Mouse (Mus musculus) kidney, adult 8-10 months (tissue): ENCODE measurements at regions not wholly inside any gene's neighbourhood (a gene's known extent, or its start where the extent isn't known, plus 50 kb on each side); places are given as distances from the start of the nearest gene placed in this dataset.
A peak's percentile ranks its signal among the peaks of the same experiment; 100 is the strongest.
"Not testable (repeated sequence)": the region's sequence is repeated elsewhere in the genome, so short reads cannot be mapped to it uniquely, and the experiment has no call there.

Experiments
- DNase-seq, 2 experiments: peaks; one replicate each; pipeline ENCODE4 v3.0.0; 2022

DNA sequence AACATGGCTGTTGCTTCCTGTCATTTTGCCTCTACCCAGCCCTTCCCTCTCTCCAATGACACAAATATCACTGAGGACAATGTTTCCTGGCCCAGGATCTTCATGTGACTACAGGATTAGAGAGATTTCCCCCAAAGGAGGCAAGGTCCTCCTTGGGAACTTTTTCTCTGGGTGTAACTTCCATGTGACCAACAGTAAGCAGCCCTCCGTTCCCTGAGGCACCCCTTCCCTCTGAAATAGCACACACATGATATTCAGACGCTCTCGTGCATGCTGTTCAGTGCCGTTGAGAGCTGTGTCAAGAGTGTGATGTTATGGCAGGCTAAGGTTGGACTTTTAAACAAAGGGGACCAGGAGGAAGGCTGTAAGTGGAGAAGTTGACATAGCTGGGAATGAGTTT lies 169.2 kb upstream of the Otx2 start:
- no peak for DNase-seq

DNA sequence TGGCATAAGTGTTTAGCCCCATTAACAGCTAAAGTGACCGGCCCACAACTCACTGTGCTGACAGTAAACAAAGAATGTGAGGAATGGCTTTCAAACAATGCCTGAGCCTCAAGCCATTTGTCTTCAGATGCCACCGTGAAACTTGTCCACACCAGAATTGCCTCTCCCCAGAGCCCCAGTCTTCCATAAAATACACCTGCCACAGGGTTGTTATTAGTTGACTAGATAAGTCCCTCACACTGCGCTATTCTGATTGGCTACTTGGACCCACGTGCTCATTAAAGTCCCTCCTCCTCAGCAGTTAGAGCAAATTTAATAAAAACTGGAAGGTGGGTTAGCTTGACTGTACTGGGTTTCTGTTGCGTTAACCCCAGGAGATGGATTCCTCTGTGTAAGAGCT lies 167.7 kb upstream of the Otx2 start:
- no peak for DNase-seq

DNA sequence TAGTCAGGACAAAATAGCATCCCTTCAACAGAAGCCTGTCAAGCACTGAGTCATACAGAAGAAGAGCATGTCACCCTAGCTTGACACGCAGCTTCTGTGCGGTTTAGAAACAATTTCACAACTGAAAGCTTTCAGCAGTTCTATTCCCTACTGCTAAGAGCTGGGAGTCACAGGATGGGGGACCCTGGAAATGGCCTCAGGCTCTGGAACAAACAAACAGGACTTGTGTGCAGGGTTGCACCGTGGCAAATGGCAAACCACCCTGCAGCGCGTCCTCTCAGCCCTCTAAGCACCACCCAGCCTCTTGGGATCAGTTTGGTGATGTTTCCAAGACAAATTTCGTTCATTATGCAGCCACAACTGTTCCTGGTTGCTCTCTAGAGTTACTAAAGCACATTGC lies 163.6 kb upstream of the Otx2 start:
- DNase-seq = no peak

DNA sequence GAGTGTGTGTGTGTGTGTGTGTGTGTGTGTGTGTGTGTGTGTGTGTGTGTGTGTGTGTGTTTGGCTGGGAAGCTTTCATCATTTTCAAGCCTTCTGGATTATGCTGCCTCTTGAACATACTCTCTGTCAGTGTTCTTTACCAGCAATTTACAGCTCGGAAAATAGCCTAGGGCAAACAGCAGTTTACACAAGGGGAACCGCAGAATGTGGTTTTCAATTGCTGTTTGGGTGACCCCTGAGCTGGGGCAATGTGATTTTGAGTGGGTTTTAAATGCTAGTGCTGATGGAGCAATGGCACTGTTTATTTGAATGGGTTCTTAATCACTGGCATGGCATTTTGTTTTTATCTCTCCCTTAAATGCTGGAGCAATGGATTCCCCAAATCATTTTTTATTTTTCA lies 162.5 kb upstream of the Otx2 start:
- DNase-seq = peak in 1 of 2 experiments; percentile 7

DNA sequence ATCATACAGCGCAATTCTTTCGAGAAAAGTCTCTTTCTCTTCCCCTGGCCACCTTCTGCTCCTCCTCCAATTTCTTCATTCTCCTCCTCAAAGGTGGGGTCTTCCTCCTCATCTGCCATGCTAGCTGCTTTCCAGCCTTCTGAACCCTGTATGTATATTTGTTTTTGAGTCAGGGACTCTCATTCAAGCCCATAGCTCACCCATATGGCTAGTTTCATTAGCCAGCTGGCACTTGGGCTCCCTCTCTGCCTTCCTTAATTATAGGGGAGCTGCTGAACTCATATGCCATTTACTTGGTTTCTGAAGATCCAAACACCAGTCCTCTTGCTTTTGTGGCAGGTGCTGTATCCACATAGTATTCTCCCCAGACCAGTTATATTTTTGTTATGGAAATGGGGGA lies 160.8 kb upstream of the Otx2 start:
- no peak for DNase-seq

DNA sequence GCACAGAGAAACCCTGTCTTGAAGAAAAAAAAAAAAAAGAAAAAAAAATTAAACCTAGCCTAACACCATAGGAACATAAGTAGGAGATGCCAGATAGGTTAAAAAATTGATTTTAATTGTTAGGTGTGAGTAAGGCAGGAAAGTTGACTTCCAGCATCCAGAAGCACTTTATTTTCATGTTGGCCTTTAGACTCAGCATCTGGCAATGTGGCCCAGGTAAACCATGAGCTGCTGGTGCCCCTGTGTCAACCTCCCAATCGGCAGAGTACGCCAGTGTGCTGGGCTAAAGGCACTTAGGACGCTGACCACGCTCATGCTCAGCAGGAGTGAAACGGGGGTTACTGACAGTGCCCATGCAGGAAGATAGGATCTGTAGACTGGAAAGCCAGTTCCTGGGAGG lies 152.8 kb upstream of the Otx2 start:
- DNase-seq = no peak

DNA sequence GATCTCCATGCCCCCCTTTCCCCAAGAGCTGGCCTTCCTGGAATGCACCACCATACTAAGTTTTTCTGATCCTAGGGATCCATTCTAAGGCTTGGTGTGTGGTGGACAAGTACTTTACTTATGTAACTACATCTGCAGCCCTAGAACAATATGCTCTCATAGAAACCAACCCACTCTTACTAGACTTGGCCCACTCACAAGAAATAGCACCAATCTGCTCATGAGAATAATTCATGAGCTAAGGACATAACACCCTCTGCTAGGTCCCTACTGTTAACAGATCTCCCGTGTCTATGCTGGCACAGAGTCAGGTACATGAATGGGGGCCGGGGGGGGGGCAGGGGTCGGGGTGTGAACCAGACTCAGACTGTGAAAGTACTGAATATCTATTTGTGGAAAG lies 150.8 kb upstream of the Otx2 start:
- DNase-seq = no peak

DNA sequence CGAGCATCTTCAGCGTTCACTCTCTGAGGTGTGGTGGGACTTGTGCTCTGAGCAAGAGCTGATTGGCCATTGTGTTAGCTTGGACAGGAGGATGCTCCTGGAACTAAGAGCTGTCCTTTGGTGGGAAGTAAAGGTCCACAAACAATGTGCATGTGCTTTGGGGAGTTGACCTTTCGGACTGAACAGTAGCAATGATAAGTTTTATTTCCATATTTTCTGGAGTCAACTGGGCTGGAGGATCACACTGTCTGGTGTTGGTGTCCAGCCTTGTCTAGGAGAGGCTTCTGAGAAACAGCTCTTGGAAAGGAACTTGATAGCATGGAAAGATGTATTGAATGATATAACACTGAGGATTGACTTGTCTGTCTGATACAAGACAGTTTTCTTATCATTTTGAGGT lies 142.3 kb upstream of the Otx2 start:
- no peak for DNase-seq

DNA sequence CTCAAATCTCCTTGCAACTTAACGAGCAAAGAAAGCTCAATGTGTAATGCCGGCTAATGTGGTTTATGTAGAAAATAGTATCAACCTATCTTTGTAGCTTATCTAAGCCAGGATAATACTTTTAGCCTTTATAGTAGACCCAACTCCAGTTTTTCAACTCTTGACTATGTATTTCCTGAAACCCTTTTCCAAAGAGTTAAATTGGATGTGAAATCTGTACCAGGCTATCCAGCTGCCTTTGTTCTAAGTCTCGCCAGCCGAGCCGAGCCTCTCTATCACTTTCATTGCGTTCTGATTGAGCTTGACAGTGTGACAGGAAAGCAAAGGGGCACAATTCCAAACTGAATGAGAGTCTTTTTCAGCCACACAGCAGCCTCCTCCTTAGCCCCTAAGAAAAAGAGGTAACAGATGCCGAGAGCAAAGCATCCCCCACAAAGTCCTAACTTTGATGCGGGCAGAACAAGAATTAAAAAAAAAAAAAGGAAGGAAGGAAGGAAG lies 141.7 kb upstream of the Otx2 start:
- DNase-seq = no peak

DNA sequence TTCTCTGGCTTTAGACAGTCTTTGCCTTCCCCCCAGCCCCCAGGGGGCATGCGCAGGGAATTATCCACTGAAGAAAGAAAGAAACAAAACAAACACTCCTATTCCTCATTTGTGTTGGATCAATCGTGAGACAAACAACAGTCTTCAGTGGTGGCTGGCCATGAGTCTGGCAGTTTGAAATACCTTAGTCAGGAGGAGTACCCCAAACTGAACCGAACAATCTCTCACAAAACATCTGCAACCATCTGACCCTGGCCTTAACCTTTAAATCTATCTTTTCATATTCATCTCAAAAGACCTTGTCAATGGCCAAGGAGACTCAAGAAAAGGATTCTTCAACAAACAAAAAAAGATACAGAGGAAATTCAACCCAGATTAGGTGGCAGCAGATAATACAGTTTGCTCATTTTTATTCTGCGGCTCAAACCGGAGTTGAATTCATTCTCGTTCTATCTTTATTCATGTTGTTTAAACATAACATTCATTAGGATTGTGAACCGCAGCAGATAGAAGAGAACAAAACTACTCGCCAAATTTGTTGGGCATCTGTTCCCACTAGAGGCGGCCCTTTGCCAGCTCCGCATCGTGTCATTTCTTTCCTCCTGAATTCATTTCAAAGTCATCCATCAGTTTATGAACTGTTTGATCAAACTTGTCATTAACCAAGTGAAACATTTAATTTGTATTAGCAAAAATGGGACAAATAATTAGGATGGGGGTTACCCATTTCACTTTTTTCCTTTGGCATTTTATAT lies 139.3 kb upstream of the Otx2 start:
- no peak for DNase-seq

DNA sequence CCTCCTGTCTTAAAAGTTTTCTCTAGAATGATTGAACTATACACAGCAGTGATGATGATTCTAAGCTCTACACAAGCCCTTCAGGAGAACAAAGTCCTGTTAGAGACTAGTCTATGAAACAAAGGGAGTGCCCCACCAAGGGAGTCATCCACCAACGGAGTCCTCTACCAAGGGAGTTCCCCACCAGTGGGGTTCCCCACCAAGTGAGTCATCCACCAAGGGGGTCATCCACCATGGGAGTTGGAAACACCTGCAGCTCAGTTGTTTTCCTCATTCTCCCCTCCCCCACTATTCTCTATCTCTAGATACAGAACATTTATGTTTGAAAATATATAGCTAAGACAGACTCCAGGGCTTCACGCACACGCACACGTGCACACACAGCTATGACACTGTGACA lies 130.5 kb upstream of the Otx2 start:
- DNase-seq = no peak

DNA sequence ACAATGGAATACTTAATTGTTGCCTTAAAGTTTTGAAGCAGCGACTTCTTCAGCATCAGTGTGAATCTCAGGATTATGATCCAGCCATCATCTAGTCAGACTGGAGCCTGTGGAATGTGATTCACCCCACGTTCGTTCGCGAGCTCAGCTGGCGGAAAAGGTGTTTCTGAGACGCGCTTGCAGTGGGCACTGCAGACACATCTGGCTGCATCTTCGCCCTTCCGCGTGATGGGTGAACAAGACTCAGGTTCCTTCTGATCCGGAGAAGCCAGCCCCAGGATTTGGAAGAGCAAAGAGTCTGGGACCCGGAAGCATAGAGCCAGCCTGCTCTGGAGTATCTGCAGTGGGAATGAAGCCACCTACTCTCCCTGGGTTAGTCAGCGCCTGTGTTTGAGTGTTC lies 127.7 kb upstream of the Otx2 start:
- no peak for DNase-seq

DNA sequence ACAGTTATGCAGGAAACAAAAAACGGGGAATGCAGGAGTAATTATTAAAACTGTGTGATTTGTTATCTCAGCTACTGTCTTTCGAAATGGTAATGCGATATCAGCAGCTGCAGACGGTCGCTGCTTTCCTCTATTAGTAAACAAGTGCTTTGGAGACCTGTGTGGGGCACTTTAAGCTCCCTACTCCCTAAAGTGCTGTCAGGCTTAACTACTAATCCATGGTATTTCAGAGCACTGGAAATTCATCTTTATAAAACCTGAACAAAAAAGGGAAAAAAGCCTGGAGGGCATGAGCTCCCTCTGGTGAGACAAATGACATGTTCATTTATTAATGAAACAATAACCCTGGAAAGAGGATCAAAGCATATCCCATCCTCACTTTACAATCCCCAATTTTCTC lies 127.2 kb upstream of the Otx2 start:
- DNase-seq = no peak

DNA sequence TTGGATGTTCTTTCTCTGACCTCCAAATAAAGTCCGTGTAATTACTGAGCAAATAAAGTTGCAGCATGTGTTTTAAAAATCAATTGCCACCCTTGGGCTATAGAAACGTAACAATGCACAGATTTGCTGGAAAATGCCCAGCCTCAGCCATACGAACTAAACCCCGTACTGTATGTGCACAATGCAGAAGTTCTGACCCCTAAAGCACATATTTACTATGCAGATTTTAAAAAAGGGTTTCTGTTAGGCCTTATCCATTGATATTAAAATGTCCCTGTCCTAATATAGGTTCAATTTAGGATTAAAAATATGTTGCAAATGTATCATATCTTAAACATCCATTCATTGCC lies 126.5 kb upstream of the Otx2 start:
- DNase-seq = no peak

DNA sequence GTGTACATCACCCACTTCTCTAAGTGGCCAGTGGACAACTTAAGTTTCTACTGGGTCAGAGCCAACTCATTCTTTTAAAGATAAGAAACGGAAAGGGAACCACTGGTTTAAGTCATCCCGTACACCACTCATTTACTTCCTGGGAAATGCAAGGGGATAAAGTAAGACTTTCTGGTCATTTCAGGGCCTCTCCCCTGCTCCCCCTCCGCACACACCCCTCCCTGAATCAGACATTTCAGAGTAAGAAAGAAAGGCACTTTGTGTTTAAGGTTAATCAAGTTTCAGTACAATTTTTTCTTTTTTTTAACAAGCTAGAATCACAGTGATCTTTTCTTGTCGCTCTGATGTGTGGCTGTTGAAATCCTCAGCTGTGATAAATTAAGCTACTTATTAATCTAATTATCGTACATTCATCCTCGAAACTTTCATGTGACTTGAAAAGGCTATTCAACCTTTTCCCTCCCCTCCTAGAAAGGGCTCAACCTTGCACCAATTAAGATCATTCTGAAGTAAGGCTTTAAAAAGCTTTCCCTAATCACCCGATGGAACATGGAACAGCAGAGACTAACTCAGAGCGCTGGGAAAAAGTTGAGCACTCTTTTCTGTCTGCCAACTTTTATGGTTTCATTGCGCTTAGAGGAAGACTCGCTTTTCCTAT lies 126.0 kb upstream of the Otx2 start:
- no peak for DNase-seq

DNA sequence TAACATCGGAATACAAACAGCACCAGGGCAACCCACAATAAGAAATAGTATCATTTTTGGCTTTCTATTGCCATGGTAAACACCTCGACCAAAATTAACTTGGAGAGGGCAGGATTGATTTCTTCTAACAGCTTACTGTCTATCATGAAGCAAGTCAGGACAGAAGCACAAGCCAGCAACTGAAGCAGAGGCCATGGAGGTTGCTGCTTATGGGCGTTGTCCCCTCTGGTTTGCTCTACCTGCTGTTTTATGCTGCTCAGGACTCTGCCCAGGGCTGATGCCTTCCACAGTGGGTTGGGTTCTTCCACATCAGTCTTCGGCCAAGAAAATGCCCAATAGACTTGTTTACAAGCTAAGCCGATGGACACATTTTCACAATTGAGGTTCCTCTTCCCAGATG lies 117.9 kb upstream of the Otx2 start:
- no peak for DNase-seq

DNA sequence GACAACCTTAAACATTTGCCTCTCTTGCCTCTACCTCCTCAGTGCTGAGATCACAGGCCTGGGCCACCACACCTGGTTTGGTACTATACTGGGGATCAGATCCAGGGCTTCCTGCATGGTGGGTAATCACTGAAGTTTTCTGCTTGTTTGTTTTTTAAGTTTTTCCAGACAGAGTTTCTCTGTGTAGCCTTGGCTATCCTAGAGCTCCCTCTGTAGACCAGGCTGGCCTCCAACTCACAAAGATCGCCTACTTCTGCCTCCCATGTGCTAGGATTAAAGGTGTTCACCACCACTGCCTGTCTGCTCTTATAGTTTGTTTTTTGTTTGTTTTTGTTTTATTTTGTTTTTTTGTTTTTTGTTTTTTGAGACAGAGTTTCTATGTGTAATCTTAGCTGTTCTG lies 105.7 kb upstream of the Otx2 start:
- no peak for DNase-seq

DNA sequence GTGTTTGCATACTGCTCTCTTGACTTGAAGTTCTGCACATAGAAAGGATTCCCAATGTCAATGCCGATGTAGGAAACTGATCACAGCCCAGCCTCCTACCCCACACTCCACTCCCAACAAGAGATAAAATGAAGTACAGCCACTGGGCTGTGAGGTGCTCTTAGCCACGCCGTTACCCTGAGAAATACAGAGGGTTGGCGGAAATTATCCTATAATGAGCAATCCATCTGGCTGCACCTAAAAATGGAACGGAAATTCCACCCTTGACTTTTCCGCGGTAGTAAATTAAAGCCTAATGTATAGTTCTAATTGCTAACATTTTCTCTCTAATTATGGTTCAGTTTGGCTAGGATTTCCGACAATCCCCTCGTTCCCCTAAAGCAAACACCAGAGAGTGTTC lies 97.2 kb upstream of the Otx2 start:
- DNase-seq = no peak

DNA sequence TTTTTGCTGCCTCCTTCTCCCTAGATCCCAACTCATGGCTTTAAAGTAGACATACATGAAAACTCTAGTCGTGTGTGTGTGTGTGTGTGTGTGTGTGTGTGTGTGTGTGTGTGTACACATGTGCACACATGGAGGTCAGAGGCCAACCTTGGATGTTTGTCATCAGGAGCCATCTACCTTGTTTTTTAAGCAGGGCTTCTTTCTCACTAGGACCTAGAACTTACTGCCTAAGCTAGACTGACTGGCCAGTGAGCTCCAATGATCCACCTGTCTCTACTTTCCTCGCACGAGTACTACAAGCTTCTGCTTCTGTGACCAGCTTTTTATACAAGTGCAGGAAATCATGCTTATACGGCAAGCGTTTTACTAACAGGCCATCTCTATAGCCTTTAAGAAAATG lies 89.1 kb upstream of the Otx2 start:
- no peak for DNase-seq

DNA sequence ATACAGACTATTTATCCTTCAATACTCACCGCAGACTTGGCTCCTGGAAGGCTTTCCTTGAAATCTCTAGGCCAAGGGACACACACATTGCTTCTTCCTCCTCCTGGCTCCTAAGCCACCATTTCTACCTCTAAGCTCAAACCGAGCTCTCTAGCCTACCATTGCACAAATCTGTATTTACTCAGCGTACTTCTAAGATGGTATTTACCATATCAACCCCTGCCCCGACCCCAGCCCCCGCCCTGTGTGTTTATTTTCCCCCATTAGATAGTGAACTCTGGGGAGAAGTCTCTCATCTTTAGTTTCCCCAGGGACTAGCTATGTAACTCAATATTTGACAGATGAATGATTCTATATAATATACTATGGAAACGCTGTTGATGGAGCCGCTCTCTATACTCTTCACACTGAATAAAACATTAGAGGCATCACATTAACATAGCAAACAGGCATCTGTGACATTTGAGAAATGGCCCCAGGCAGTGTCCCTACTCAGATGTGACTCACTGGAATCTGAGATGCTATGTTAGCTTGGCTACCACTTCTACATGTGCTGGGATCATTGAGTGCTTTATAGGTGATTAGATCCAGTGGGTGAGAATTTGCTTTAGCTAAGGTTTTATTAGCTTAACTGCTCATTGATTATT lies 87.5 kb upstream of the Otx2 start:
- DNase-seq = no peak

DNA sequence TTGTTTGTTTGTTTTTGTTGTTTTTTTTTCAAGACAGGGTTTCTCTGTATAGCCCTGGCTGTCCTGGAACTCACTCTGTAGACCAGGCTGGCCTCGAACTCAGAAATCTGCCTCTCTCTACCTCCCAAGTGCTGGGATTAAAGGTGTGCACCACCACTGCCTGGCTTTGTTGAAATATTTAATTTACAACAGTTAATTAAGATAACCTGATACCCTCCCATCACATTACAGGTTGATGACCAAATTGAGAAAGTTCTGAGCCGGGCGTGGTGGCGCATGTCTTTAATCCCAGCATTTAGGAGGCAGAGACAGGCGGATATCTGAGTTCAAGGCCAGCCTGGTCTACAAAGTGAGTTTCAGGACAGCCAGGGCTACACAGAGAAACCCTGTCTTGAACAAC lies 81.5 kb upstream of the Otx2 start:
- not testable (repeated sequence) for DNase-seq

DNA sequence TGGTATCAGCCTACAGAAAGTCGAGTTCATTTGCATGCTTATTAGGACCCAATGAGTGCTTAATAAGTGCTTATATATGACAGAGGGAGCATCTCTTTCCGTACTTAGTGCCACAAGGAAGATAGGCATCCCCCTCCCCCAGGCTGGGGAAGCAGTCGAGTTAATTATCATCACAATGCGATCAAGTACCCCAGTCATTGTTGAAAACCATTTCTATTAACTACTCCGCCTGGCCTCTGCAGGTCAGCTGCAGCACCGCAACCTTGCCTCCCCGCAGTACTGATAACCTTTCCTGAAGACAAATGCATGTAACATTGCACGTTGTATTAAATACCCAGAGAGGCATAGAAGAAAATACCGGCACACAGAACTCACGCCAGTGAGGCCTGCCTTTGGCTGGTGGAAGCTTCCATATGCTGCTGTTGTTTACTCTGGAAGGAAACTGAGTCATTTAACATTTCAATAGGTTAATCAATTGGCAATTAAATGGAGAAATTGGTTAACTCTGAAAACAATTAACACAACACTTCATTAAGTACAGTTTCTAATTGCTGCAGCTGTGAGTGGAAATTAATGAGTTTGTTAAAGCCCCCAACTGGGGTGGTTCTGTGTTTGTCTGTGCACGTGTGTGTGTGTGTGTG lies 80.6 kb upstream of the Otx2 start:
- DNase-seq = no peak

DNA sequence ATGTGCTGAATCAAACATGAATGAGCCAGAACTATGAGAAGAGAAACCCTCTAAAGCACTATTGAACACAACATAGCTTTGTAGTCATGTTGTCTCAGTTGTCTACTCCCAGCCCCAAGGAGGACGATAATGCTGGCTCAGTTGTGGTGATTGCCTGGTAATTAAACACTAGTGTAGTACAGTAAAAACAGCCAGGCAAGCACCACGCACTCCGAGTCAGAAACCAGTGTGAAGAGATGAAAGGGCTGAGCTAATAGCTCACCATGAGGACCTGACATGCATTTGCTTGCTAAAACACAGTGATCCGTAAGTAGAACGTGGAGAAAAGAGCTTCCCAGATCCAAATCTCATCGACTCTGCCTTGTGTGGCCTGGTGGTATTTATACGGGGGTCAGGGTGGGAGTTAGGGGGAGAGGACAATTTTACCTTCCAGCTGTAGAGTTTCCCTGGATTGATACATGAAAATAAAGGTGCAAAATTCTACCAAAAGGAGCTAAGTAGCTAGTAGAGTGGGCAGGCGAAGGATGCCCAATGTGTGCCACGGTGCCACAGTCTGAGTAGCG lies 80.0 kb upstream of the Otx2 start:
- no peak for DNase-seq

DNA sequence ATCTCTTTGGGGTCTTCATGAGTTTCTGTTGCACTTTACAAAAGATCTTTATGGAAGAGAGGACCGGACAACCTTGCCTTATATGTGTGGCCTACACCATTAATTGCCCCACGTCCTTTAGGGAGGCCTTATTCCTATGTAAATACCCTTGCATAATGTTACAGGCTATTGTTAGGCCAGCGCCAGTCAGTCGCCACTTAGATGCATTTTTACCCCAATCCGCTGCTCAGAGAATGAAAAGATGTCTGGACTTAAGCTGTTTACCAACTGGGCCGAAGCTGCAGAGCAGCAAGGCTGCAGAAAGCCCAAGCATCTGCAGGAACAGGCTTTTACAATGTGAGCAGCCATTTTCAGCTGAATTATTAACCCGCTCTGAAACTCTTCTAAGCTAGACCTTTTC lies 79.5 kb upstream of the Otx2 start:
- DNase-seq = no peak
